Mouse (Mus musculus) limb, embryonic 10.5 days (tissue): ENCODE data around the gene Hist1h2br. TPM values are rescaled to one million over a fixed set of nuclear protein-coding genes. Genes with fewer than 3 reads are reported as not detected.
"Not testable (repeated sequence)": the region's sequence is repeated elsewhere in the genome, so short reads cannot be mapped to it uniquely, and the experiment has no call there.

ENCODE experiments used
- DNase-seq: peaks from one replicate; pipeline ENCODE4 v3.0.0-alpha.2; 2017; ENCODE audit warnings: low spot score
- H3K27ac ChIP-seq: fragments of 300-500 bp; sonication (generic); 2 replicates; pipeline ENCODE4 v1.5.1; 2016; ENCODE audit warnings: mild to moderate bottlenecking
- H3K27me3 ChIP-seq: fragments of 300-500 bp; sonication (generic); 2 replicates; pipeline ENCODE4 v1.6.1; 2016; ENCODE audit warnings: low read depth, mild to moderate bottlenecking; ENCODE audit not compliant: poor library complexity, severe bottlenecking
- H3K36me3 ChIP-seq: fragments of 300-500 bp; sonication (generic); 2 replicates; pipeline ENCODE4 v1.6.1; 2016; ENCODE audit warnings: mild to moderate bottlenecking, moderate library complexity
- H3K4me1 ChIP-seq: fragments of 300-500 bp; sonication (generic); 2 replicates; pipeline ENCODE4 v1.6.1; 2016
- H3K4me3 ChIP-seq: fragments of 300-500 bp; sonication (generic); 2 replicates; pipeline ENCODE4 v1.5.1; 2016; ENCODE audit warnings: mild to moderate bottlenecking, moderate library complexity
- H3K9me3 ChIP-seq: fragments of 300-500 bp; sonication (generic); replicated peaks from 2 replicates; pipeline ENCODE4 v1.6.1; 2016; ENCODE audit warnings: mild to moderate bottlenecking
- WGBS: fragments of 180-500 bp; shearing (Covaris S2); methylation state at CpG from one replicate; pipeline ENCODE4 v1.1.7; 2016; 5-methylcytosine and 5-hydroxymethylcytosine counted together
- polyA plus RNA-seq: library from polyadenylated mRNA; unstranded; fragments of >200 nt; fragmentation: Nextera tagmentation; extraction: Ambion mirVana; gene quantifications from 2 replicates; pipeline ENCODE4 v1.2.1, GENCODE M21; 2016

Hist1h2br gene
- polyA plus RNA-seq, 1 experiment from 2014 or later, result 19.4 TPM

DNA sequence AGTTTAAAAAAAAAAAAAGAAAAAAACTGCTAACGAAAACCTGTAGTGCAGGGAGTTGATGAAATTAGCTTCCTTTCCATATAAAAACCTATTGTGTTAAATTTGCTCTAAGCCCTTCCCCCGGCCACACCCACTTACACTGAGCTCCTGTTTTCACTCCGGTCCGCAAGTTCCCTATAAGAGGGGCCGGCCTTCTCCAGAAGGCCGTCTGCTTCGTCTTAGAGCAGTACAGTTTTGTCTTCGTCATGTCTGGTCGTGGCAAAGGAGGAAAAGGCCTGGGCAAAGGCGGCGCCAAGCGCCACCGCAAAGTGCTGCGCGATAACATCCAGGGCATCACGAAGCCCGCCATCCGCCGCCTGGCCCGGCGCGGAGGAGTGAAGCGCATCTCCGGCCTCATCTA lies 22.0 kb upstream of the Hist1h2br start, which contains the start of gene Hist1h4m:
Gene Hist1h4m, plus strand, starts transcription at position 208 of the 400 bp plus-strand sequence.
- Histone ChIP-seq H3K27ac (peak within 1 kb of the TSS; percentile 61; the same call in 1 of the 2 replicates), H3K4me3 (peak within 1 kb of the TSS; percentile 30)
- not testable (repeated sequence) for H3K36me3 ChIP-seq, H3K9me3 ChIP-seq, H3K4me1 ChIP-seq, H3K27me3 ChIP-seq, DNase-seq
- no CpG with 5 or more reads among the region's 24 CpGs for WGBS

GRCm38 (mm10) chr13:21812092-21812491 lies 21.5 kb upstream of the Hist1h2br start:
- not testable (repeated sequence) for H3K4me1 ChIP-seq, DNase-seq, H3K9me3 ChIP-seq, H3K27me3 ChIP-seq, H3K36me3 ChIP-seq
- H3K4me3 ChIP-seq, result peak overlapping the region; percentile 30
- H3K27ac ChIP-seq, result peak overlapping the region; percentile 61; the same call in 1 of the 2 replicates
- 0% methylated on average over 14 of the region's 14 CpGs for WGBS

DNA sequence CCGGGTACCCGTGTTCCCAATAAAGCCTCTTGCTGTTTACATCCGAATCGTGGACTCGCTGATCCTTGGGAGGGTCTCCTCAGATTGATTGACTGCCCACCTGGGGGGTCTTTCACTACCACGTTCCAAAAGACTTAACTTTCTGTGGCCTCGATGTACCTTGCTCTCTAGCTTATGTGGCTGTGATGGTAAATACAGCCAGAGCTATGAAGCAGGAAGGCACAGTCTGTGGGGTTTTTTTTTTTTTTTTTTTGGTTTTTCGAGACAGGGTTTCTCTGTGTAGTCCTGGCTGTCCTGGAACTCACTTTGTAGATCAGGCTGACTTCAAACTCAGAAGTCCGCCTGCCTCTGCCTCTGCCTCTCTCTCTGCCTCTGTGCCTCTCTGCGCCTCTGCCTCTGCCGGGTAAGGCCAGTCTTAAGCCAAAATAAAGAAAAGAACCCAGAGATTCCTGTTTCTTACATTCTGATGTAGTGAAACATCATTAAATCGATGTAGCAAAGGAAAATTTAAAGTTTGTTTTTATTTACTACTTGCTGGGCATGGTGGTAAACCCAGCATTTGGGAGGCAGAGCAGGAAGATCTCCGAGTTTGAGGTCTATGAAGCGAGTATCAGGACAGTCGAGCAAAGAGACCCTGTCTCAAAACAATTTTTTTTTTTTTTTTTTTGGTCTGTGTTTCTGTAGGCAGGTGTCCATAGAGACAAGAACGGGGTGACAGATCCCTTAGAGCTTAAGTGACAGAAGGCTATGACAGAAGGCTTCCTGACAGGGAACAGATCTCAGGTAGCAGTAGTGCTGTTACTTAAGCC lies 13.3 kb upstream of the Hist1h2br start:
- not testable (repeated sequence) for H3K27me3 ChIP-seq, H3K27ac ChIP-seq, H3K4me1 ChIP-seq, H3K4me3 ChIP-seq, H3K9me3 ChIP-seq, H3K36me3 ChIP-seq, DNase-seq
- WGBS, result 88% methylated on average over 8 of the region's 16 CpGs

GRCm38 (mm10) chr13:21828511-21828910 lies 5.0 kb upstream of the Hist1h2br start:
- H3K4me1 ChIP-seq, result no peaks in the 10 kb centered on the region
- no peak for DNase-seq
- no peaks in the 10 kb centered on the region for H3K27me3 ChIP-seq
- 84% methylated on average over 3 of the region's 3 CpGs for WGBS
- no peaks in the 10 kb centered on the region for H3K9me3 ChIP-seq
- H3K4me3 ChIP-seq, result no peak overlapping the region
- peak overlapping the region; percentile 53; the same call in 1 of the 2 replicates for H3K27ac ChIP-seq
- no peaks in the 10 kb centered on the region for H3K36me3 ChIP-seq

- 0 out of 2 replicates have a peak overlapping the region, but pooled peaks have one; percentile 6 for H3K4me3 ChIP-seq
- H3K36me3 ChIP-seq, result no peaks in the 10 kb centered on the region
- 86% methylated on average over 10 of the region's 10 CpGs for WGBS
- peak overlapping the region; percentile 63 for H3K27ac ChIP-seq
- no peaks in the 10 kb centered on the region for H3K27me3 ChIP-seq
- no peak for DNase-seq
- no peaks in the 10 kb centered on the region for H3K9me3 ChIP-seq
- H3K4me1 ChIP-seq, result no peaks in the 10 kb centered on the region
Measured at GRCm38 (mm10) chr13:21830344-21830743, 3.2 kb upstream of the Hist1h2br start.

GRCm38 (mm10) chr13:21831418-21832394 lies 1.8 kb upstream of the Hist1h2br start, which contains the start of gene Hist1h4n:
Gene Hist1h4n, minus strand, starts transcription at chr13:21832196.
- H3K36me3 ChIP-seq, H3K27ac ChIP-seq, H3K9me3 ChIP-seq, DNase-seq, H3K27me3 ChIP-seq, H3K4me1 ChIP-seq: not testable (repeated sequence)
- peak within 1 kb of the TSS; percentile 28 for H3K4me3 ChIP-seq
- under 1% methylated on average over 26 of the region's 58 CpGs for WGBS

- H3K9me3 ChIP-seq, H3K27me3 ChIP-seq, H3K4me3 ChIP-seq, DNase-seq, H3K27ac ChIP-seq, H3K4me1 ChIP-seq, H3K36me3 ChIP-seq: not testable (repeated sequence)
- no CpG with 5 or more reads among the region's 4 CpGs for WGBS
Measured at GRCm38 (mm10) chr13:21840508-21840907, 7.0 kb downstream of the Hist1h2br start.

GRCm38 (mm10) chr13:21846356-21846755 lies 12.8 kb downstream of the Hist1h2br start:
- not testable (repeated sequence) for H3K27ac ChIP-seq, H3K4me1 ChIP-seq, H3K9me3 ChIP-seq, H3K4me3 ChIP-seq, H3K27me3 ChIP-seq, H3K36me3 ChIP-seq, DNase-seq

GRCm38 (mm10) chr13:21847883-21848282 lies 14.3 kb downstream of the Hist1h2br start:
- Histone ChIP-seq H3K27me3 (no peaks in the 10 kb centered on the region), H3K36me3 (no peaks in the 10 kb centered on the region), H3K4me1 (no peaks in the 10 kb centered on the region), H3K9me3 (no peaks in the 10 kb centered on the region), H3K4me3 (no peak overlapping the region), H3K27ac (no peak overlapping the region)
- 22% methylated on average over 8 of the region's 8 CpGs for WGBS
- peak; percentile 38 for DNase-seq

GRCm38 (mm10) chr13:21850696-21851095 lies 17.2 kb downstream of the Hist1h2br start:
- not testable (repeated sequence) for H3K9me3 ChIP-seq, DNase-seq
- 36% methylated on average over 1 of the region's 1 CpGs for whole genome bisulfite sequencing

DNA sequence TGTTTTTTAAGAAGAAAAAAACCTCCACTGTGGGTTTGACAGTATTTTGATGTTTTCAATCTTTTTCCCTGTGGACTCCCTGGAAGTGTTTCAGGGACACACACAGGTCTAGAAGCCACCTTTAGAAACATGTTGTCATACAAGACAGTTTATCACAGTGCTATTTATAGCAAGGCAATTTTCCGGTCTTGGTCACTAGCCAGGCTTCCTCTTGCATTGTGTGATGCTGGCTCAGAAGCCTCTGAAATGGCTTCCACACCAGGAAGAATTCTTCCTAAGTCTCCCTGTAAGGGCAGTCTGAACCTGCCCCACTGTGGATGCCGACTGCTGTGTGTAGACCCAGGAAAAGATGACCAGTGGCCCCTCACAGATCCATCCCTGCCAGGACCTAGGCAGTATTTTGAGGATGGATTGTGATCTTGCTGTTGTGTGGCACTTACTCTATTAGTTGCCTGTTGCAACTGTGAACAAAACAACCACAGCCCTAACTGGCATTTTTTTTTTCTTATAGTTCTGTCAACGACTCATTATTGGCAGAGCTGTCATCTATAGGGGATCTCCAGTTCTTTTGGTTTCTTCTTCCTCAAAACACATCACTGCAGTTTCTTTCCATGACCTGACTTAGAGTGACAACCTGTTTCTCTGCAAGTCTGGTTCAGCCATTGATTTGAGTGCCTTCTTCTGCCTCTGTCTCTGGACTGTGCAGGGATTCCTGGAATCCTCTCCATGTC lies 18.8 kb downstream of the Hist1h2br start:
- H3K9me3 ChIP-seq, result no peaks in the 10 kb centered on the region
- H3K36me3 ChIP-seq, result no peaks in the 10 kb centered on the region
- DNase-seq, result no peak
- H3K4me1 ChIP-seq, result no peaks in the 10 kb centered on the region
- no peaks in the 10 kb centered on the region for H3K27me3 ChIP-seq
- no peak overlapping the region for H3K27ac ChIP-seq
- H3K4me3 ChIP-seq, result no peak overlapping the region
- 71% methylated on average over 3 of the region's 3 CpGs for WGBS

More at GRCm38 (mm10) chr13:21850696-21851095, 17.2 kb downstream of the Hist1h2br start:
- not testable (repeated sequence) for H3K27me3 ChIP-seq, H3K4me1 ChIP-seq, H3K4me3 ChIP-seq, H3K36me3 ChIP-seq, H3K27ac ChIP-seq

- no peaks in the 10 kb centered on the region for H3K9me3 ChIP-seq
- H3K36me3 ChIP-seq, result no peaks in the 10 kb centered on the region
- H3K27ac ChIP-seq, result 0 out of 2 replicates have a peak overlapping the region, but pooled peaks have one; percentile 1
- H3K4me3 ChIP-seq, result peak overlapping the region; percentile 55
- peak; percentile 91 for DNase-seq
- no peaks in the 10 kb centered on the region for H3K4me1 ChIP-seq
- H3K27me3 ChIP-seq, result no peaks in the 10 kb centered on the region
- under 1% methylated on average over 11 of the region's 11 CpGs for WGBS
Measured at GRCm38 (mm10) chr13:21855146-21855545, 21.6 kb downstream of the Hist1h2br start.
